8 mouse cellular contexts compared by ENCODE assay signal in the genomic region with DNA sequence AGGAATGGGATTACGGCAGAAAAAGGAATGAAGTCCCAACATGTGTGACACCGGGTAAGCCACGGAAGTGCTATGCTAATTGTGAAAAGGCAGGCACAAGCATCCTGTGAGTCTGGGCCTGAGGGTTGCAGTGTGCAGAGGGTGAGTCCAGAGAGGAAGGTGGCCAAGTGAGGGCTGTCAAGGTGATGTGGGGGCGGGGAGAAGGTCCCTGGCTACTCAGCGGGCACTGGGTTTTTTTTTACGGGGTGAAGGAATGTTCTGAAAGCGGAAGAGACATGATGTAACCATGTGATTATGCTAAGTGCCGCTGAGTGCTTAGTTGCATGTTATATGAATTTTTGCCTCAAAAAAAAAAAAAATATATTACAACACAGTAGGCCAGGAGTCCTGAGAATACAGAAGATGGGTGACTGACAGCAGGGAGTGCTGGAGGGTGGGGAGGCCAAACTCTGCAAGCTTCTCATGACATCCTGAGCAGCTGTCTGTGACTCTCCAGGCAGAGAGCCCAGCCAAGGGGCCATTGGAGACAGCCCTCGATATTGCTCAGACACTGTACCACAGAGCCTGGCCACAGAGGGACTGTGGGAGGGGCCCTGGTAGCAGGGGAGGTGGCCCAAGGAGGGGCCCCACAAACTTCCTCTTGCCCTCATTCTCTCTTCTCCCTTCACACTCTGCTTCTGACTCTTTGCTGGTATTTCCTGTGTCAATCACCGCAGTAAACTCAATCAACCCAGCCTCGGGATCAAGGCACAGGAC. TPM values are rescaled to one million over a fixed set of nuclear protein-coding genes. Genes with fewer than 3 reads are reported as not detected.
DNase-seq lines count a peak whose midpoint lies in the region; ATAC-seq and TF ChIP-seq lines count a peak whose summit lies in the region.
"Had no signal": no experiment of that assay in that cellular context is flagged by ENCODE, and none has a peak within 500 bp of the region (broad histone marks: within the 10 kb centered on the region; RNA-seq: fewer than 3 reads in every experiment).

No protein-coding gene starts in this region.

- WGBS in liver, embryonic 16.5 days (ENCODE audit: insufficient replicate concordance) = 34% methylated on average over 11 of the region's 11 CpGs

- DNase-seq in CD8-positive naive resting alpha-beta T cell, adult 2 months (ENCODE audit: low read depth in 2 of 2, low spot score in 2 of 2) = peak; percentile 54 to 65
- DNase-seq in brain, embryonic 14.5 days (ENCODE audit: low read depth) = peak; percentile 35
- peak; percentile 60 to 63 for DNase-seq in heart, postnatal 10 days
- DNase-seq in spleen, adult 18-20 months = peak; percentile 68 to 69
- no peak for DNase-seq in right cerebral cortex, postnatal 10 days (ENCODE audit: low spot score in 2 of 2)
- DNase-seq in ovary, postnatal 36 days (ENCODE audit: low spot score) = no peak

- no peaks in the 10 kb centered on the region for H3K27me3 ChIP-seq in liver, embryonic 16.5 days (ENCODE audit: control insufficient read depth, insufficient read depth, low read depth, low read length)

- H3K9me3 ChIP-seq in liver, embryonic 16.5 days (replicated peaks; ENCODE audit: control insufficient read depth, low read length) = no peaks in the 10 kb centered on the region

- peaks cover 36% of the 10 kb centered on the region for H3K4me1 ChIP-seq in liver, embryonic 16.5 days (ENCODE audit: control insufficient read depth, low read depth, low read length)

- ATAC-seq in liver, embryonic 16.5 days (ENCODE audit: low read depth) = peak; percentile 42

- H3K9ac ChIP-seq in liver, embryonic 16.5 days (ENCODE audit: low read depth, low read length) = no peak overlapping the region

- TF ChIP-seq CTCF in brain, embryonic 14.5 days (IDR thresholded peaks at IDR 0.05; ENCODE audit: borderline replicate concordance, extremely low read depth, insufficient read depth, insufficient read length) = no peak

- H3K27ac ChIP-seq in liver, embryonic 16.5 days (ENCODE audit: low read length) = peak overlapping the region; percentile 11

- peak overlapping the region; percentile 21; the same call in 1 of the 2 replicates for H3K4me2 ChIP-seq in liver, embryonic 16.5 days (ENCODE audit: low read depth, low read length)

- TF ChIP-seq POLR2A in brain, embryonic 14.5 days (IDR thresholded peaks at IDR 0.05; ENCODE audit: borderline replicate concordance, extremely low read depth, insufficient read depth, insufficient read length, poor library complexity, severe bottlenecking) = no peak

- no peaks in the 10 kb centered on the region for H3K36me3 ChIP-seq in liver, embryonic 16.5 days (ENCODE audit: control insufficient read depth, insufficient read depth)

- intact Hi-C loops in heart, postnatal 10 days (cut with DNase I) = no loop called here

- H3K4me3 ChIP-seq in liver, embryonic 16.5 days (ENCODE audit: low read depth, low read length) = peak overlapping the region; percentile 1; the same call in 1 of the 2 replicates

RNA-seq across cellular contexts. Expression of a gene that starts 4.1 kb away (rescaled TPM):
- 7.7 and 9.1 TPM in 2 replicates for polyA plus RNA-seq in brain, embryonic 14.5 days (2012; rRNA removed)
- total RNA-seq in heart, postnatal 10 days (2021) = 1 to 10 TPM; 5.4 to 6.1 TPM
- polyA plus RNA-seq in liver, embryonic 16.5 days (2015; fragmentation: Nextera tagmentation; extraction: Ambion mirVana) = 5.1 and 6.1 TPM in 2 replicates

RNA-seq across cellular contexts. Expression of a gene that starts 36.8 kb away (rescaled TPM):
- not detected in 2 replicates for polyA plus RNA-seq in brain, embryonic 14.5 days (2012; rRNA removed)
- total RNA-seq in heart, postnatal 10 days (2021) = not detected
- not detected in 2 replicates for polyA plus RNA-seq in liver, embryonic 16.5 days (2015; fragmentation: Nextera tagmentation; extraction: Ambion mirVana)

RNA-seq across cellular contexts. Expression of a gene that starts 43.1 kb away (rescaled TPM):
- not detected in 2 replicates for polyA plus RNA-seq in brain, embryonic 14.5 days (2012; rRNA removed)
- total RNA-seq in heart, postnatal 10 days (2021) = under 1 TPM in 1 of 2 experiments, not detected in 1; 0.60 TPM
- polyA plus RNA-seq in liver, embryonic 16.5 days (2015; fragmentation: Nextera tagmentation; extraction: Ambion mirVana) = not detected in 2 replicates
- total RNA-seq: gastrocnemius, adult 8-10 months had no signal

RNA-seq across cellular contexts. Expression of a gene that starts 54.7 kb away (rescaled TPM):
- not detected in 2 replicates for polyA plus RNA-seq in brain, embryonic 14.5 days (2012; rRNA removed)
- total RNA-seq in heart, postnatal 10 days (2021) = under 1 TPM in 1 of 2 experiments, not detected in 1; 0.35 TPM
- 1.0 and 1.1 TPM in 2 replicates for polyA plus RNA-seq in liver, embryonic 16.5 days (2015; fragmentation: Nextera tagmentation; extraction: Ambion mirVana)

Comparison
In these comparisons a context has a peak if more than half of its experiments do, and no peak if none do; other contexts are left out.
1. DNase-seq: peak in CD8-positive naive resting alpha-beta T cell, adult 2 months (2 of 2), brain, embryonic 14.5 days (single experiment), heart, postnatal 10 days (2 of 2) and spleen, adult 18-20 months (2 of 2); none in right cerebral cortex, postnatal 10 days (0 of 2) and ovary, postnatal 36 days (single experiment).